Mouse (Mus musculus): ENCODE measurements at regions not wholly inside any gene's neighbourhood (a gene's known extent, or its start where the extent isn't known, plus 50 kb on each side); places are given as distances from the start of the nearest gene placed in this dataset.

DNA sequence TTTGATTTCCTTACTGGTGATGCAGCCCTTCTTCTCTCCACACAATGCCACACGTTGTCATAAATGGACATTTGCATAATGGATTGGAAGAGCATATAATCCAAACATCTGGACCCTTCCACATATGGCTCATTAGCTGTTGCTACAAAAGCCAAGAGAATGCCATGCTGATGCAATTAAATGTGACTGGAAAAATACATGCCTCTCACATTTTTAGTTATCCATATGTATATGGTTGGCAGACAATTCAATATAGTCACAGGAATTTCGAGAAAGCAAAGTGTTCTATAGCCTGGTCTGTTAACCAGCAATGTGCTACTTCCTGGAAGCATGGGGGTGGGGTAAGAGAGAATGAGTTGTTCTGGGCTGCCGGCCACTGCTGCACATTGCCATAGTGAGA is 352.9 kb upstream of the N6amt1 start:
- Histone ChIP-seq H3K9me3 (ENCODE audit: control insufficient read depth, low read length) (no peaks in the 10 kb centered on the region), H3K27ac (replicated peaks; ENCODE audit: low read depth, low read length) (peak overlapping the region; percentile 41; the same call in 1 of the 2 replicates), H3K27me3 (ENCODE audit: control insufficient read depth, insufficient read depth, low read length) (no peaks in the 10 kb centered on the region), H3K4me3 (replicated peaks; ENCODE audit: low read depth, low read length) (no peak overlapping the region), H3K4me2 (ENCODE audit: low read length) (no peak overlapping the region), H3K4me1 (ENCODE audit: control insufficient read depth, insufficient read depth, low read length) (peaks cover 9% of the 10 kb centered on the region; the same call in 1 of the 2 replicates), H3K36me3 (ENCODE audit: control insufficient read depth, insufficient read depth, low read length) (no peaks in the 10 kb centered on the region), H3K9ac (replicated peaks; ENCODE audit: low read length) (no peak overlapping the region)
- DNase-seq (peak; percentile 50), ATAC-seq (ENCODE audit: low FRiP score, low TSS enrichment) (peak; percentile 85)
- WGBS: 19% methylated on average over 3 of the region's 3 CpGs

DNA sequence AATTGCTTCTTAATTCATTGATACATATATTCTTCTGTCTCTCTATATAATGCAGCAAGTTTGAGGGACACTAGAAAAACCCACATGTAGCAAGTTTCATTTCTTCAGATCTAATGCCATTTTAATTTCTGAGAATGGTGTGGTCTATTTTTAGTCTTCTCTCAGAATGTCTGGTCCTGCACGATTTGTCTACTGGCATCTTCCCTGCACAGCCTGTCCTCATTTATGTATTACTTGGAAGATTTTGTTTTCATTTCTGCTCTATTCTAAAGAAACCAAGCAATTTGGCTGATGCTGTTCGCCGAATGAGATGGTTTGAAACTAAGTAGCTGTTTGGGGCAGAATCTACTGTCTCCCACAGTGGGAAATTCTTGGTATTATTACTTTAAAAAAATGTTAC is 382.3 kb upstream of the N6amt1 start:
- H3K27ac ChIP-seq (replicated peaks; ENCODE audit: low read depth, low read length): no peak overlapping the region
- no peak overlapping the region for H3K4me3 ChIP-seq (replicated peaks; ENCODE audit: low read depth, low read length)
- no peaks in the 10 kb centered on the region for H3K27me3 ChIP-seq (ENCODE audit: control insufficient read depth, insufficient read depth, low read length)
- H3K9me3 ChIP-seq (ENCODE audit: control insufficient read depth, low read length): no peaks in the 10 kb centered on the region
- H3K36me3 ChIP-seq (ENCODE audit: control insufficient read depth, insufficient read depth, low read length): no peaks in the 10 kb centered on the region
- no peak overlapping the region for H3K4me2 ChIP-seq (ENCODE audit: low read length)
- no peak for DNase-seq
- WGBS: 87% methylated on average over 3 of the region's 3 CpGs
- no peak overlapping the region for H3K9ac ChIP-seq (replicated peaks; ENCODE audit: low read length)
- no peak for ATAC-seq (ENCODE audit: low FRiP score, low TSS enrichment)
- no peaks in the 10 kb centered on the region for H3K4me1 ChIP-seq (ENCODE audit: control insufficient read depth, insufficient read depth, low read length)

DNA sequence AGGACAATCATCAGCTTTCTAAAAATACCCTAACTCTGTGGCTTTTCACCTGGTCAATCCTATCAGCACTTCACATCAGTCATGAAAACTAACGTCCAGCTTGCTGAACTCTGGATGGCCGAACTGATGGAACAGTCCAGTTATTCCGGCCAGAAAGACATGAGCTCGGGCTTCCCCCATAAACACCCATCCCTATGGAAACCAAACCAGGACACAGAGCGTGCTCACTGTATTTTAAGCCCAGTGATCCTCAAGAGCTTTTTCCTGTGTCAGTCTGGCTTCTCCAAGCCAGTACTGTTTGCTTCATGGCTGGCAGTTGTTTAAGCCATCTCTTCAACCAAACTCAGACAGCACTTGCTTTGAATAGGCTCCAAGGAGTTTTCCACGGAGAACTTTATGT is 404.3 kb upstream of the N6amt1 start:
- H3K4me2 ChIP-seq (ENCODE audit: low read length): no peak overlapping the region
- 93% methylated on average over 6 of the region's 6 CpGs for WGBS
- DNase-seq: no peak
- H3K27ac ChIP-seq (replicated peaks; ENCODE audit: low read depth, low read length): no peak overlapping the region
- no peak overlapping the region for H3K9ac ChIP-seq (replicated peaks; ENCODE audit: low read length)
- no peak overlapping the region for H3K4me3 ChIP-seq (replicated peaks; ENCODE audit: low read depth, low read length)
- ATAC-seq (ENCODE audit: low FRiP score, low TSS enrichment): no peak
- H3K4me1 ChIP-seq (ENCODE audit: control insufficient read depth, insufficient read depth, low read length): no peaks in the 10 kb centered on the region
- no peaks in the 10 kb centered on the region for H3K9me3 ChIP-seq (ENCODE audit: control insufficient read depth, low read length)
- no peaks in the 10 kb centered on the region for H3K36me3 ChIP-seq (ENCODE audit: control insufficient read depth, insufficient read depth, low read length)
- no peaks in the 10 kb centered on the region for H3K27me3 ChIP-seq (ENCODE audit: control insufficient read depth, insufficient read depth, low read length)

GRCm38 (mm10) chr16:86945531-86946144 is 408.3 kb upstream of the N6amt1 start:
- no peaks in the 10 kb centered on the region for H3K27me3 ChIP-seq (ENCODE audit: control insufficient read depth, insufficient read depth, low read length)
- no peak overlapping the region for H3K9ac ChIP-seq (replicated peaks; ENCODE audit: low read length)
- DNase-seq: no peak
- H3K9me3 ChIP-seq (ENCODE audit: control insufficient read depth, low read length): no peaks in the 10 kb centered on the region
- 84% methylated on average over 6 of the region's 6 CpGs for WGBS
- H3K36me3 ChIP-seq (ENCODE audit: control insufficient read depth, insufficient read depth, low read length): no peaks in the 10 kb centered on the region
- no peak for ATAC-seq (ENCODE audit: low FRiP score, low TSS enrichment)
- H3K4me1 ChIP-seq (ENCODE audit: control insufficient read depth, insufficient read depth, low read length): no peaks in the 10 kb centered on the region
- no peak overlapping the region for H3K4me3 ChIP-seq (replicated peaks; ENCODE audit: low read depth, low read length)
- no peak overlapping the region for H3K4me2 ChIP-seq (ENCODE audit: low read length)
- H3K27ac ChIP-seq (replicated peaks; ENCODE audit: low read depth, low read length): no peak overlapping the region

DNA sequence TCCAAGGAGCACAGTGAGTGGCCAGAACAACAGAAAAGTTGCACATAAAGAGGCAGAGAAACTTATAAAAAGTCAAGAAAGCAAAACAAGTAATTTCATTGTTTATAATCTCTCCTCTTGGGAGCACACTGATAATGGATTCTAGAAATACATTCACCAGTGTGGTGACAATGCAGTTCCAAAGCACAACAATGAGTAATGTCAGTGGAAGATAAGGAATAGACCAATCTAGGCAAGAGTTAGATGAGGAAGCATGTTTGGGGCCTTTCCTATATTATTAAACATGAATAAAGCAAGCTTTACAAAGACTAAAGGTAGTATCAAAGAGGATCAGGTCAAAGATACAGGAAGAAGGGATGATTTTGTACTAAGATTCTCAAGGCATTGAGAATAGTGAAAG is 408.9 kb upstream of the N6amt1 start:
- no peak for ATAC-seq (ENCODE audit: low FRiP score, low TSS enrichment)
- no peak for DNase-seq
- Histone ChIP-seq H3K4me1 (ENCODE audit: control insufficient read depth, insufficient read depth, low read length) (no peaks in the 10 kb centered on the region), H3K4me3 (replicated peaks; ENCODE audit: low read depth, low read length) (no peak overlapping the region), H3K9me3 (ENCODE audit: control insufficient read depth, low read length) (no peaks in the 10 kb centered on the region), H3K36me3 (ENCODE audit: control insufficient read depth, insufficient read depth, low read length) (no peaks in the 10 kb centered on the region), H3K4me2 (ENCODE audit: low read length) (no peak overlapping the region), H3K9ac (replicated peaks; ENCODE audit: low read length) (no peak overlapping the region), H3K27me3 (ENCODE audit: control insufficient read depth, insufficient read depth, low read length) (no peaks in the 10 kb centered on the region), H3K27ac (replicated peaks; ENCODE audit: low read depth, low read length) (no peak overlapping the region)

DNA sequence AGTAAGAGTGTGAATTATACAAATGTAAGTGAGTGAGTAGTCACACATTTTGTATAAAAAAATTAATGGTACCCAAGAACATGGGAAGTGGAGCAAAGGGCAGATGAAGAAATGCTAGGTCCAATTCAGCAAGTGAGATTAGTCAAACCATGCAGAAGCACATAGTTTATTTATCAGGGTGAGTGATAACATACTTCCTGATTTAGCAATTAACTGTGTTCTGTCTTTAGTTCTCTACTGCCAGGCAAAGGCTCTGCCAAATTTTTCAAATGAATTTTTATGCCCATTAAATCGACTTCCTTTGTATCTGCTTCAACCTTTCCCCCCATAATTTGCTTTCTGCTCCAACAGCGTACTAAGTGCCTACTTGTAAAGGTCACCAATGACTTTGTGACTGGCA is 419.0 kb upstream of the N6amt1 start:
- no peaks in the 10 kb centered on the region for H3K36me3 ChIP-seq (ENCODE audit: control insufficient read depth, insufficient read depth, low read length)
- ATAC-seq (ENCODE audit: low FRiP score, low TSS enrichment) (no peak), DNase-seq (no peak)
- H3K27ac ChIP-seq (replicated peaks; ENCODE audit: low read depth, low read length): no peak overlapping the region
- no peaks in the 10 kb centered on the region for H3K4me1 ChIP-seq (ENCODE audit: control insufficient read depth, insufficient read depth, low read length)
- no peak overlapping the region for H3K4me3 ChIP-seq (replicated peaks; ENCODE audit: low read depth, low read length)
- H3K4me2 ChIP-seq (ENCODE audit: low read length): no peak overlapping the region
- no peaks in the 10 kb centered on the region for H3K27me3 ChIP-seq (ENCODE audit: control insufficient read depth, insufficient read depth, low read length)
- H3K9ac ChIP-seq (replicated peaks; ENCODE audit: low read length): no peak overlapping the region
- WGBS: 82% methylated on average over 2 of the region's 2 CpGs
- H3K9me3 ChIP-seq (ENCODE audit: control insufficient read depth, low read length): no peaks in the 10 kb centered on the region

DNA sequence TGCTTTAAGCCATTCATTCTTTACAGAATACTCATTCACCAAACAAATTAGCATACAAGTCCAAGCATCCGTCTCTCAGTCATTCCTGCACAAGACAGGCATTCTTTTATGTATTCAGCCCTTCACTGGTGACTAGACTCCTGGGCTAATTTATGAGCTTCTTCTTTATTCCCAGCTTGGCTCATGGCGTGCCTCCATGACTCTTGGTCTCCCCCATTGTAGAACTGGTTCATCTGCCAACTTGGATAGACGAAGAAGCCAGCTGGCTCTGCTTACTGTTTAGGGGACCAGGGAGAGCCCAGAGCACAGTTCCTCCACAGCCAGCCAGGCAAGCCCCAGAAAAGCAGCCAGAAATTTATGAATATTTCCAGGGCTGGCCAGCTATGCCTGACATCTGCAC is 421.2 kb upstream of the N6amt1 start:
- Histone ChIP-seq H3K27ac (replicated peaks; ENCODE audit: low read depth, low read length) (no peak overlapping the region), H3K36me3 (ENCODE audit: control insufficient read depth, insufficient read depth, low read length) (no peaks in the 10 kb centered on the region), H3K9ac (replicated peaks; ENCODE audit: low read length) (no peak overlapping the region), H3K4me1 (ENCODE audit: control insufficient read depth, insufficient read depth, low read length) (no peaks in the 10 kb centered on the region), H3K4me2 (ENCODE audit: low read length) (no peak overlapping the region), H3K9me3 (ENCODE audit: control insufficient read depth, low read length) (no peaks in the 10 kb centered on the region), H3K4me3 (replicated peaks; ENCODE audit: low read depth, low read length) (no peak overlapping the region), H3K27me3 (ENCODE audit: control insufficient read depth, insufficient read depth, low read length) (no peaks in the 10 kb centered on the region)
- DNase-seq: peak; percentile 13
- ATAC-seq (ENCODE audit: low FRiP score, low TSS enrichment): 0 out of 2 replicates have a peak, but pooled peaks have one; percentile 7
- WGBS: 44% methylated on average over 3 of the region's 3 CpGs

GRCm38 (mm10) chr16:86897967-86898710 is 455.8 kb upstream of the N6amt1 start:
- H3K36me3 ChIP-seq (ENCODE audit: control insufficient read depth, insufficient read depth, low read length): no peaks in the 10 kb centered on the region
- DNase-seq (no peak), ATAC-seq (ENCODE audit: low FRiP score, low TSS enrichment) (no peak)
- no peak overlapping the region for H3K27ac ChIP-seq (replicated peaks; ENCODE audit: low read depth, low read length)
- H3K9me3 ChIP-seq (ENCODE audit: control insufficient read depth, low read length): no peaks in the 10 kb centered on the region
- 75% methylated on average over 2 of the region's 2 CpGs for WGBS
- no peaks in the 10 kb centered on the region for H3K4me1 ChIP-seq (ENCODE audit: control insufficient read depth, insufficient read depth, low read length)
- no peak overlapping the region for H3K4me3 ChIP-seq (replicated peaks; ENCODE audit: low read depth, low read length)
- H3K9ac ChIP-seq (replicated peaks; ENCODE audit: low read length): no peak overlapping the region
- no peaks in the 10 kb centered on the region for H3K27me3 ChIP-seq (ENCODE audit: control insufficient read depth, insufficient read depth, low read length)
- H3K4me2 ChIP-seq (ENCODE audit: low read length): no peak overlapping the region

GRCm38 (mm10) chr16:86894982-86895381 is 459.0 kb upstream of the N6amt1 start:
- WGBS: 86% methylated on average over 3 of the region's 3 CpGs
- Histone ChIP-seq H3K4me1 (ENCODE audit: control insufficient read depth, insufficient read depth, low read length) (no peaks in the 10 kb centered on the region), H3K27ac (replicated peaks; ENCODE audit: low read depth, low read length) (no peak overlapping the region), H3K9ac (replicated peaks; ENCODE audit: low read length) (no peak overlapping the region), H3K9me3 (ENCODE audit: control insufficient read depth, low read length) (no peaks in the 10 kb centered on the region), H3K27me3 (ENCODE audit: control insufficient read depth, insufficient read depth, low read length) (no peaks in the 10 kb centered on the region), H3K36me3 (ENCODE audit: control insufficient read depth, insufficient read depth, low read length) (no peaks in the 10 kb centered on the region), H3K4me3 (replicated peaks; ENCODE audit: low read depth, low read length) (no peak overlapping the region), H3K4me2 (ENCODE audit: low read length) (no peak overlapping the region)
- peak; percentile 46 for DNase-seq
- peak; percentile 35; the same call in 1 of the 2 replicates for ATAC-seq (ENCODE audit: low FRiP score, low TSS enrichment)
